Mouse (Mus musculus) lung, postnatal 0 days (tissue): ENCODE measurements at regions not wholly inside any gene's neighbourhood (a gene's known extent, or its start where the extent isn't known, plus 50 kb on each side); places are given as distances from the start of the nearest gene placed in this dataset.

ENCODE experiments used
- CTCF ChIP-seq: IDR thresholded peaks from 2 replicates; pipeline ENCODE4 v1.5.1; 2016; ENCODE audit warnings: antibody characterized with exemption, mild to moderate bottlenecking
- EP300 ChIP-seq: IDR thresholded peaks from 2 replicates; pipeline ENCODE4 v1.6.1; 2016; ENCODE audit warnings: antibody characterized with exemption, mild to moderate bottlenecking, control low read depth

GRCm38 (mm10) chr15:96926660-96927059 is 129.1 kb downstream of the Slc38a4 start:
- TF ChIP-seq CTCF (no peak), EP300 (no peak)
